Mouse (Mus musculus): ENCODE data around the gene Nr3c2.

GRCm38 (mm10) chr8:77251134-77251533 lies 351.9 kb downstream of the Nr3c2 start:
- TF ChIP-seq TAL1 (IDR thresholded peaks at IDR 0.05; ENCODE audit: low read length): no peak
- no peak for TF ChIP-seq GATA1 (IDR thresholded peaks at IDR 0.05; ENCODE audit: low read length)

Data from erythroblast, embryonic 14.5 days (primary cell).